Mouse (Mus musculus): ENCODE results near the gene Adcyap1r1.

The Adcyap1r1 gene

DNA sequence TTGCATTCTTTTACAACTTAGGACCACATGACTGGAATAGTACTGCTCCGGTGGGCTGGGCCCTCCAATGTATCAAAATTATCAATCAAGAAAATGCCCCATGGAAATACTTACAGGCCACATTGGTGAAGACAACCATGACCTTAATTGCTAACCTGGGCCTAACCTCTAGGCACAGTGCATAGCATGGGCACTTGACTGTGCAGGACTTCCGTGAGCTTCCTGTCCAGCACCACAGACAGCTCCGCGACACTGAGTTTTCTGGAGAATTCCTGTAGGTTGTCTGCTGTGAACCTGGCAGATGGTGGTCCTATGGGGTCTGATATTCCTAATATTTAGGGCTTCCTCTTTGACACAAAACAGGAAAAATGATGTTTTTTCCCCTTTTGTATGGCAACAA is 54.7 kb downstream of the Adcyap1r1 start:
- no peak for DNase-seq

DNA sequence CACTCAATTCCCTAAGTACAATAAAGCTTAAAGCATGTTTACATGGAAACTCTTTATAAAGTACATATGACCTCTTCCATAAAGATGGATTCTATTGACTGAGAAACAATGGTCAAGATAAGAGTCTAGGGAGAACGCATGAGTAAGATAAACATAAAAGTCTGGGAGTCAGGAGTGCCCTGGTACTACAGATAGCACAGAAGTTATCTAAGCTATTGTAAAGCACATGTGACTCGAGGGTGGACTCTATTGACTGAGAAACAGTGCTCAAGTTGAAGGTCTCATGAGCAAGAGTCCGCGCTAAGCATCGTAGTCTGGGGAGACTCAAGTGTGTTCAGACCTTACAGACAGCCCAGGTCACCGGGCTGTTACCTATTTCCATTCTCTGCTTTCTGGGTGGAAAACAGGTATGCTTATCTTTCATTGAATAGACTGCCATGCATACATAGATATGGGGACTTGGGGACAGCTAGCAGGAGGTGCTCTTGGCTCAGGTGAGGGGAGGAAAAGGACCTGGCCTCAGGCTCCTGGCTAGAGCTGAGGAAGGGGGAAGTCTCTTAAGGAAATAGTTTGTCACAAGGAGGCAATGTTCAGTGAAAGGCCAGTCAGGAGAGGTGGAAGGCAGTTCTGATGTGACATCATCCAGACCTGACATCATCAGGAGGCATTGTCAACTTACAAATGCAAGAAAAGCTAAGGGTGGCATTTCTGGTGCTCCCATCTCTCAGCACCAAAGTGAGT is 57.5 kb downstream of the Adcyap1r1 start:
- no peak for DNase-seq

DNA sequence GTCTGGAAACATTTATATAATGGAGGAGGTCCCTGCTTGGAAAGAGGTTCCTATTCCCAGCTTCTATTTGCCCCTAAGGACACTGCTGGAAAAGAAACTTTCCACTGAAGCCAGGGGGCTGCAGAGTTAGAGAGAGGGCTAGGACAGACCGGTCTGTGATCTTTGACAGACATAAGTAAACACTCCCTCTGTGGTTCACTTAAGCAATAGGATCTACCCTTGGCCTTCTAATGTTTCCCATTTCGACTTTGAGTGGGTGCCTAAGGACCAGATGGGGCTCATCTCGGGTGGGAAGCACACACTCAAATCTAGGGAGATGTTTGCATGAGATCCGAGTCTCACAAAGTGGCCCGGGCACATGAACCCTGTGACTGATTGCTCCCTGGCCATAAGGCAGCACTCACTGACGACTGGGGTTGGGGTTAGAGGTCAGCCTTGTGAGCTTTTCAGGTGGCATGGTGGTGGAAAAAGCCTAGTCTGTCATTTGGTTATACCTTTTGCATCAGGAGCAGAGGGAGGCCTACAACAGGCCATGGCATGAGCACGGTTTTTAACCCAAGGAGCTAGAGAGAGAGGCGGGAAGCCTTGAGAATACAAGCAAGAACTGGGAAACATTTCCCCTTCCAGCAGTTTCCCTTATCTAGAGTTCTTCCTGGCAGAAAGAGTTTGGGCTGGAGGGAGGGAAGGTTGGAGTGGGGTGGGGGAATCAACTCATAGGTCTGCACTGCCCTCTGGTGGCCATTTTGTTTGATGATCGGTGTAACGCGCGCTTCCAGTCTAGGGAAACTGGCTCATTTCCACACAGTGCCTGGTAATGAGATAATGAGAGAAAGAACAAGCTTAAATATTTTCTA is 59.7 kb downstream of the Adcyap1r1 start:
- peak; percentile 56 for DNase-seq

DNA sequence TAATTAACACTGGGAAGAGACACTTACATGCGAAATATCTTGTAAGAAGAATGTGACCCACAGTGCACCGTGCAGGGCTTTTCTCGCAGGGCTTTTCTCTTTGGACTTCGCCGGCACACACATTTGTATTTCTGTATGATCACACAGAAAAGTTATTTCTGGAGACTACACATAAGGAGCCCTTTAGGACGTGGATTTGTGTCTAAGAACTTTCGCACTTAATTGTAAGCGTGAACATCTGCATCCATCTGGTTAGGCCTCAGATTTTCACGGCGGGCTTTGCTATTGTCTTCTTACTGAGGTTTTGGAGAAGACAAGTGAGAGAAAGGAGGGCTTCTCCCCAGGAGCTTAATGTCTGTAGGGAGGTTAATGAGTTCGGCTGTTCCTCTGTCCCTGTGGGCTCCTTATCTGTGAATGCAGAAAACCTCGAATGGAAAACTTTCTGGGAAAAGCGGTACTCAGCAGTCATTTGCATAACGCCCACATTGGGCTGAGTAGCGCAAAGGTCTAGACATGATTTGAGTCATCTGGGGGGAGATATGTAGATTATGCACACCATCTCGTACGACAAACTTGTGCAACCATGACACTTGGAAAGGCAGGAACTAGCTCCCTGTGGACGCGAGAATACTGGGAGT is 60.4 kb downstream of the Adcyap1r1 start:
- DNase-seq = no peak

DNA sequence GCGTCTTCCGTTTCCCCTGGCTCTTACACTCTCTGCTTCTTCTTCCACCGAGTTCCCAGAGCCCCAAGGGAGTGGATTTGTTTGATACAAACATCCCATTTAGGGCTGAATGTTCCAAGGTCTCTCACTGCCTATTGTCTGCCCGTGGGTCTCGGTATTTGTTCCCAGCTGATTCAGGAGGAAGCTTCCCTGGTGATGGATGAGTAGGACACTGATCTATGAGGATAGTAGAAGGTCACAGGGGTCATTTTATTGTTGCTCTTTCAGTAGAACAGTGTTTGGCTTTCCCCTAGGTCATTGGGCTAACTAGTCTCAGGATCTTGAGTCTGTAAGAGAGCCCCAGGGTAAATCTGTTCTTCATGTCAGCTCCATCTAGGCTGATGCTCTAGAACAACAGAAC is 61.7 kb downstream of the Adcyap1r1 start:
- no peak for DNase-seq

DNA sequence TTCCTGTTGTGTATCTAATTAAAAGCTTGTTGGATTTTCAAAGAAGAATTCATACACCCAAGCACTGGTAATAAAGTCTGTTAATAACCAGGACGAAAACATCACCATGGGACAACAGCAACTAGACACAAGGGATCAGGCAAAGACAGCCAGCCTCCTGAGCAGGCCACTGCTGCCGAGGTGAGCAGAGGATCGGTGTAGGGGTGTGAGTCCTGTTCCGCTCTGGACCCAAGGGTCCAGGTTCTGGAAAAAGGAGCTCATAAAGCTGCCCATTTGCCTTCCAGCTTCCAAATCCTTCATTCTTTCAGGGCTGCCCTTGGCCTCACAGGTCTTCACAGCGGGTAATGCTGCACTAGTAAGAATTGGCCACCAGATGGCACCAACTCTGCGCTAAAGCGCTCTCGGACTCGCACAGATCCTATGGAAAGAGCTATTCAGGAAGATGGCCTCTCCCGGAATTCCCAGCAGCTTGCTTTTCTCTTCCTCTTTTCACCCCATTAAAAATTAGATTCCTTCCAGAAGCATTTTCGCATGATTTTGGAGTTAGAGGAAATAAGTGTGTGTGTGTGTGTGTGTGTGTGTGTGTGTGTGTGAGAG is 67.9 kb downstream of the Adcyap1r1 start:
- peak; percentile 73 for DNase-seq

DNA sequence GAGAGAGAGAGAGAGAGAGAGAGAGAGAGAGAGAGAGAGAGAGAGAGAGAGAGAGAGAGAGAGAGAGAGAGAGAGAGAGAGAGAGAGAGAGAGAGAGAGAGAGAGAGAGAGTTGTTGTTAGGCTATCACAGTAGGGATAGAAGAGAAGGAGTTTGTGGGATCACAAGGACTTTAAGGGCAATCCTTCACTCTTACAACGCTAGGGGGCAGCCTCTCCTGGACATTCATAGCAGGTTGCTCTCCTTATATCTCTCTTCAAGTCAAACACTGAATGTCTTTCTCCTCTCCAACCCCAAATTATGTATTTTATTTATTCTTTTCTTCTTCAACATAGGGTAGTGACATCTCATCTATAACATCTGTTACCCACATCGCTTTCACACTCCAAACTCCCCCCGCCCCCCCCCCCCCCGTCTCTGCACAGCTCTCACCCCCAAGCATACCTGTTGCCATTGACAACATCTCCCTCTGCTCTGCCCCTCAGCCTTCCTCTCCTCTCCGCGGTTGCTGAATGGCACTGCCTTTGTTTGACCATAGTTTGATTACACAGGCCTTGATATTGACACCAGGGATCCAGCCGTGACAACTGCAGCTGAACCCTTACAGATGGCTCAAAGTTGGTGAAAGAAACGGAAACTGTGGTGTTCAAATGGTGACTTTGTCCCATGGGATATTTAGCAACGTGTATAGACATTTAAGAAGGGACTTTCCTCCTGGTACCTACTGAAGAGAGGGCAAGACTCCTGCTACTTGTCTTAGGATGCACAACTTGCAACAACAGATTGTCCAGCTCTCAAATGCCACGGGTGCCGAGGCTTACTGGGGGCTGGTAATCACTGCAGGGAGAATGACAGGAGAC is 68.7 kb downstream of the Adcyap1r1 start:
- DNase-seq = peak; percentile 35

DNA sequence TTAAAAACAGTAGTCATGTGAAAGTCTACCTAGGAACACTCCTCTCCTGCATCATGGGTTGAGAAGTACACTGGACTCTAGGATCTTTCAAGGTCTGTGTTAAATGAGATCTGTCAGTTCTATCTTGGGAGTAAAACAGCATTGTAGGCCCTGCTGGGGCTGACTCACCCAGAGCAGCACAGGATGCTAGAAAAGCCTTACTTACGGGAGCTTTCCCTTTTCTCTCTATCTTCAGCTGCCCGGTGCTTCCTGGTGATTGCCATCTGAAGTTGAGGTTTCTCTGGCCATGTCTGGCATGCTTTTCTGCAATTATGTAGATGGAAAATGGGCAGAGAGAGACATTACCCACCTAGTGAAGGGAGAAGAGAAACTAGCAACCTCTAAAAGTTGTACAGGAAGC is 84.7 kb downstream of the Adcyap1r1 start:
- DNase-seq = no peak

DNA sequence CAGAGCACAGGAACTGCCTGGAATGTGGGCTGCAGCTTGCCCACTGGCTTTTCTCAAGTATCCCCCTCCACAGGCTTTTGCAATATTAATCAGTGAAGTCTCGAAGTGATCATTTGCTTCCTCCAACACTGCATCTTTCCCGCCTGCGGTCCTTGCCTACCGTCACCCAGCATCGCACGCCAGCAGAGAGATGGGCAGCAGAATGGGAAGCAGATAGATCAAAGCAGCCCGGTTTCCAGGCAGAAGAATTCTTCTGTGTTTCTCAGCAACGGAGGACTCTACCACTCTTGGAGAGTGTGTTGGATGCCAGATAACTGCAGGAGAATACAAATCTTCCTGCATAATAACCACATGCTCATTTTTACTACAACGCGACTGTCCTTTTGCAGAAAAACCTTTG is 87.4 kb downstream of the Adcyap1r1 start:
- no peak for DNase-seq

DNA sequence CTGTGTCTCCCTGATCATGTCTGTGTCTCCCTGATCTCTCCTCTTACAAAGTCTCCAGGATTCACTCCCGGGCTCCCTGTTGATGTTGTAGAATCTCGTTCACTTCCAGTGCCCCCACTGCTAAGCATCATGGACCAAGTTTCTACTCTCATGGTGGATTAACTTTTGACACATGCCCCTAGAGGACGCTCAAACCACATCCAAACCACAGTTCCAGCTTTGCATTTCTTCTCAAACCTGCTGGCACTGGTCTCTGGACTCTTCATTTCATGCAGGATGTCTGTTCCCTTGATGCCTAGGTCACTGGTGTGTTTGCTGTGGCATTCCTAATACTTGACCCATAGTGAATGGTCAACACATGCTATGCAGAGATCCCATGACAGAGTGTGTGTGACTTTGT is 90.6 kb downstream of the Adcyap1r1 start:
- DNase-seq = no peak

DNA sequence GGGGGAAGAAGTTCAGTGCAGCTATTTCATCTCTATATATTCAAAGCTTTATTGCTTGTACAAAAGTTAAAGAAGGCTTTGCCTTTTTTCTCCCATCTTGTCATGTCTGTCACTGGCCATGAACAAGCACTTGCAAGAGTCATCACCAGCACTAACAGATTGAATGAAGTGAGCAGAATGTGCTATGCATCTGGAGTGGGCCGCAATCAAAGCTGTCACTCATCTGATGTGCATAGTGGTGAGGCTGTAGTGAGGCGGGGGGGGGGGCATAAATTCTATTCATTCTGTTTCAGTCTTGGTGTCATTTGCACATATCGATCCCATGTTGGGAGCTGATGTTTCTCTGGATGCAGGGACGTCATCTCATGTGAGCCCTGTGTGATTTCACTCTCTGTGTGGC is 91.6 kb downstream of the Adcyap1r1 start:
- no peak for DNase-seq

DNA sequence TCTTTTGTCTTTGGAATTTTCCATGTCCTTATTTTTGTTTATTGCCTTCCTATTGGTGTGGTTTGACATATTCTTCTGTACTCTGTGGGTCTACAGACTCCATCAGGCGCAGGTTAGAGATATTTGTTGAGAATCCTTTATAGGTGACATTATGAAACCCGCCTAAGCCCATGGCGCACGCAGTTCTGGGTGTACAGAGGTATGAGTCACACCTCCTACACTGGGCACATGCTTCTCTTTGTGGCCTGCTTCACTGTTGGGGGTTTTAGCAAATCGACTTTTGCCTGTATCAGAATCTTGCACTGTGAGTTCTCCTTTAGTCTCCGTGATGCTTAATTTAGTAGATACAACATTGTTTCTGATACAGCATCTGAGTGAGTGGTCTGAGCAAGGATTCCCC is 97.4 kb downstream of the Adcyap1r1 start:
- DNase-seq = no peak

DNA sequence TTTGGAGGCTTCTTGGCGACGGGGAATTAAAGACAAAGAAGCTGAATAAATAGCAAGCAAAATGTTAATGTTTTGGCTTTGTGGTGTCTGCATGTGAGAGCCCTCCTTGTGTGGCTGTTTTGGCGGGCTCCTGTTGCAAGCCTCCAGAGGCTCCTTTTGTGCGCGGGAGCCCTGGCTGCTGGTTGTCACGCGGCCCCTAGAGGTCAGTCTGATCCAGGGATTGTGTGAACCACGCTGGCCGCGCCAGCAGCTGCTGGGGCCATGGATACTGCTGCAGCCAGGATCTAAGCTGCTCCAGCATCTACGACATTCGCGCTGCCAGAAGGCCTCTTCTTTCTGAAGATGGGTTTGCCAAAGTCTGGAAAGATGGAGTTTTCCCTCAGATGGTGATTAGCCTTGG is 99.1 kb downstream of the Adcyap1r1 start:
- DNase-seq = no peak
